In the genomic region with DNA sequence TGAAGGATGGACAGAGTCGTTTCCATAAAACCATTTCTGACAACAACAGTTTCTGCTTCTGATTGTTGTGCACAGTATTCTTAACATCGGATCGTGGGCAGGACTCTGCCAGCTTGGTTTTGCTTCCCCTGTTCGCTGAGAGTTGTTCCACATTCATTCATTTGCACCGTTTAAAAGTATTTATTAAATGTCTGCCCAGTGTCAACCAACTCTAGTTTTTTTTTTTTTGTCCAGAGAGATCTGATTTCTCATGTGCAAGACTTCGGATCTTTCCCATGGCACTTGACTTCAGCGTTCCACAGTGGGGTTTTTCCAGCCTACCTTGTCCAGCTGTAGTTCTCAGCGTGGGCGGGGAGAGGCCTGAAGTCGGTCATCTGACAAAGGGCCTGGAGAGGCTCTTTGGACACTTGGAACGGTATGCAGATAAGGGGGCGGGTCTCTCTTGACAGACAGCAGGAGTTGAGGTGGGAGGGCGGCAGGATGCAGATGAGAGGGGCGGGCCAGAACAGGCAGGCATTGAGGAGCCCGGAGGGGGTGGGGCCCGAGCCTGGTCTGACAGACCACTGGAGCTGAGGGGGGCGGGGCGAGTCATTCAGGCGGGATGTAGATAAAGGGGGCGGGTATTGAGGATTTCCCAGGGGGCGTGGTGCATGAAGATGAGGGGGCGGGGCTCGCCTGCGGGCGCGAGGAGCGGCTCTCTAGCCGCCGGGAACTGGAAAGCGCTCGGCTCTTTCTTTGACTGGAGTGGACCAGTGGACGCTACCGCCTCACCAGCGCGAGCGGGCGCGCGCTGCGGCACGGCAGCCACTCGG, we compare ENCODE assay signal across 8 mouse cellular contexts.
A peak's percentile ranks its signal among the peaks of the same experiment; 100 is the strongest.
DNase-seq lines count a peak whose midpoint lies in the region; ATAC-seq and TF ChIP-seq lines count a peak whose summit lies in the region.

No protein-coding gene starts in this region.

- peak; percentile 71 for TF ChIP-seq POLR2A in CH12.LX (IDR thresholded peaks at IDR 0.05; ENCODE audit: low read depth, low read length)

- peak; percentile 99 for ATAC-seq in heart, embryonic 14.5 days (ENCODE audit: insufficient number of reproducible peaks, insufficient read depth, low FRiP score, low read depth)
- peak; percentile 97 for ATAC-seq in liver, embryonic 12.5 days
- peak; percentile 99 for ATAC-seq in stomach, embryonic 14.5 days (ENCODE audit: insufficient number of reproducible peaks, insufficient read depth, low FRiP score, low read depth)

- H3K4me3 ChIP-seq in CH12.LX (replicated peaks in 1 of 3; ENCODE audit: low read depth in 2 of 3, low read length in 2 of 3, poor library complexity in 1 of 3), result peak overlapping the region; percentile 66 to 77 (median 74)
- peak overlapping the region; percentile 65 for H3K4me3 ChIP-seq in forebrain, embryonic 10.5 days
- peak overlapping the region; percentile 81 to 83 for H3K4me3 ChIP-seq in heart, embryonic 14.5 days (ENCODE audit: control insufficient read depth in 1 of 2, insufficient read depth in 1 of 2, low read depth in 1 of 2, low read length in 2 of 2)
- peak overlapping the region; percentile 75 for H3K4me3 ChIP-seq in liver, embryonic 12.5 days
- peak overlapping the region; percentile 52 for H3K4me3 ChIP-seq in stomach, embryonic 14.5 days (ENCODE audit: low read depth, low read length)

- no peaks in the 10 kb centered on the region for H3K79me2 ChIP-seq in CH12.LX (replicated peaks; ENCODE audit: control insufficient read depth, extremely low read depth, insufficient read depth, poor library complexity, severe bottlenecking)

- H3K36me3 ChIP-seq in CH12.LX (replicated peaks in 1 of 2; ENCODE audit: control insufficient read depth in 1 of 2, insufficient read depth in 1 of 2, low read length in 1 of 2), result no peaks in the 10 kb centered on the region
- H3K36me3 ChIP-seq in forebrain, embryonic 10.5 days (replicated peaks), result no peaks in the 10 kb centered on the region
- H3K36me3 ChIP-seq in heart, embryonic 14.5 days (ENCODE audit: control insufficient read depth, insufficient read depth, low read length), result no peaks in the 10 kb centered on the region
- no peaks in the 10 kb centered on the region for H3K36me3 ChIP-seq in liver, embryonic 12.5 days
- no peaks in the 10 kb centered on the region for H3K36me3 ChIP-seq in stomach, embryonic 14.5 days (ENCODE audit: control insufficient read depth, insufficient read depth, low read length)

- H3K27me3 ChIP-seq in CH12.LX (replicated peaks), result no peaks in the 10 kb centered on the region
- H3K27me3 ChIP-seq in forebrain, embryonic 10.5 days (ENCODE audit: poor library complexity, severe bottlenecking), result peaks cover 8% of the 10 kb centered on the region; the same call in 1 of the 2 replicates
- no peaks in the 10 kb centered on the region for H3K27me3 ChIP-seq in heart, embryonic 14.5 days (ENCODE audit: control insufficient read depth, insufficient read depth, low read length)
- peaks cover 5% of the 10 kb centered on the region; the same call in 1 of the 2 replicates for H3K27me3 ChIP-seq in liver, embryonic 12.5 days (replicated peaks)
- H3K27me3 ChIP-seq in stomach, embryonic 14.5 days (ENCODE audit: control insufficient read depth, insufficient read depth, low read length), result no peaks in the 10 kb centered on the region

- DNase-seq in CH12.LX (ENCODE audit: extremely low read depth), result peak; percentile 99
- DNase-seq in c-Kit-positive CD71-positive TER-119-negative erythroid progenitor cells, embryonic 14.5 days (ENCODE audit: low read depth), result peak; percentile 95
- peak; percentile 100 for DNase-seq in forebrain, embryonic 10.5 days (ENCODE audit: extremely low spot score, low spot score)
- DNase-seq in kidney, postnatal 14 days, result peak; percentile 100
- DNase-seq in natural killer cell, adult 2 months (ENCODE audit: low spot score in 2 of 2), result peak; percentile 74 to 78

- in situ Hi-C loops in CH12.LX (cut with MboI; ENCODE audit: low pct_ligation_motif_present, low pct_unique_long_range_greater_than_20kb, low sequenced_read_pairs), result no loop called here

- no peak for TF ChIP-seq RAD21 in CH12.LX (IDR thresholded peaks at IDR 0.05; ENCODE audit: low read depth, low read length)

- WGBS in forebrain, embryonic 10.5 days, result 5% methylated on average over 42 of the region's 42 CpGs
- WGBS in heart, embryonic 14.5 days, result 5% methylated on average over 38 of the region's 42 CpGs
- WGBS in liver, embryonic 12.5 days (ENCODE audit: insufficient replicate concordance), result 7% methylated on average over 42 of the region's 42 CpGs
- WGBS in stomach, embryonic 14.5 days, result 3% methylated on average over 42 of the region's 42 CpGs

- H3K4me2 ChIP-seq in CH12.LX (ENCODE audit: insufficient read depth, low read depth, poor library complexity, severe bottlenecking), result peak overlapping the region; percentile 98
- peak overlapping the region; percentile 86 for H3K4me2 ChIP-seq in heart, embryonic 14.5 days (ENCODE audit: low read length)
- peak overlapping the region; percentile 100 for H3K4me2 ChIP-seq in liver, embryonic 12.5 days
- peak overlapping the region; percentile 87 for H3K4me2 ChIP-seq in stomach, embryonic 14.5 days (replicated peaks; ENCODE audit: low read depth, low read length)

- no peaks in the 10 kb centered on the region for H3K9me3 ChIP-seq in CH12.LX (replicated peaks; ENCODE audit: low read length)
- no peaks in the 10 kb centered on the region for H3K9me3 ChIP-seq in forebrain, embryonic 10.5 days
- no peaks in the 10 kb centered on the region for H3K9me3 ChIP-seq in heart, embryonic 14.5 days (ENCODE audit: control insufficient read depth, low read length)
- no peaks in the 10 kb centered on the region for H3K9me3 ChIP-seq in liver, embryonic 12.5 days (replicated peaks)
- no peaks in the 10 kb centered on the region for H3K9me3 ChIP-seq in stomach, embryonic 14.5 days (ENCODE audit: control insufficient read depth, low read depth, low read length)

- dilution Hi-C loops in CH12.LX (cut with MboI; ENCODE audit: extremely low pct_ligation_motif_present, extremely low pct_unique_long_range_greater_than_20kb, low sequenced_read_pairs), result no loop called here

- H3K9ac ChIP-seq in CH12.LX (ENCODE audit: insufficient read depth, low read depth), result peak overlapping the region; percentile 61
- H3K9ac ChIP-seq in heart, embryonic 14.5 days (ENCODE audit: low read length), result peak overlapping the region; percentile 92
- H3K9ac ChIP-seq in liver, embryonic 12.5 days, result peak overlapping the region; percentile 88
- peak overlapping the region; percentile 73 for H3K9ac ChIP-seq in stomach, embryonic 14.5 days (replicated peaks; ENCODE audit: low read depth, low read length)

- no peak for TF ChIP-seq EP300 in CH12.LX (IDR thresholded peaks at IDR 0.05; ENCODE audit: low read length)

- no peak for TF ChIP-seq CTCF in CH12.LX (conservative IDR thresholded peaks at IDR 0.05 in 1 of 2, IDR thresholded peaks at IDR 0.05 in 1 of 2; ENCODE audit: low read depth in 2 of 2, low read length in 2 of 2)

- H3K27ac ChIP-seq in CH12.LX (ENCODE audit: insufficient read depth, low read depth), result no peak overlapping the region
- H3K27ac ChIP-seq in forebrain, embryonic 10.5 days, result peak overlapping the region; percentile 96
- H3K27ac ChIP-seq in heart, embryonic 14.5 days (replicated peaks in 1 of 2; ENCODE audit: control insufficient read depth in 1 of 2, insufficient read depth in 1 of 2, low read depth in 2 of 2, low read length in 2 of 2), result peak overlapping the region; percentile 89 to 93
- H3K27ac ChIP-seq in liver, embryonic 12.5 days, result peak overlapping the region; percentile 81
- H3K27ac ChIP-seq in stomach, embryonic 14.5 days (ENCODE audit: low read length), result peak overlapping the region; percentile 88

- peaks cover 3 to 37% of the 10 kb centered on the region in 2 experiments for H3K4me1 ChIP-seq in CH12.LX (ENCODE audit: control insufficient read depth in 1 of 2, insufficient read depth in 2 of 2)
- H3K4me1 ChIP-seq in forebrain, embryonic 10.5 days, result peaks cover 18% of the 10 kb centered on the region
- peaks cover 0 to 10% of the 10 kb centered on the region in 2 experiments; a peak in 2 of 4 replicates for H3K4me1 ChIP-seq in heart, embryonic 14.5 days (ENCODE audit: control insufficient read depth in 2 of 2, insufficient read depth in 2 of 2, low read length in 2 of 2)
- H3K4me1 ChIP-seq in liver, embryonic 12.5 days, result peaks cover 30% of the 10 kb centered on the region
- no peaks in the 10 kb centered on the region for H3K4me1 ChIP-seq in stomach, embryonic 14.5 days (ENCODE audit: control insufficient read depth, insufficient read depth, low read length)

TF ChIP-seq in CH12.LX, 34 proteins besides CTCF, POLR2A, EP300 and RAD21:
- no peak for TF ChIP-seq ZC3H11A (IDR thresholded peaks at IDR 0.05; ENCODE audit: low read depth, low read length)
- TF ChIP-seq MAZ (IDR thresholded peaks at IDR 0.05; ENCODE audit: low read depth, low read length), result peak; percentile 53; the same call in 1 of the 2 replicates
- peak; percentile 22; the same call in 1 of the 2 replicates for TF ChIP-seq SIN3A (IDR thresholded peaks at IDR 0.05; ENCODE audit: low read length)
- TF ChIP-seq ELF1 (IDR thresholded peaks at IDR 0.05; ENCODE audit: low read depth, low read length), result peak; percentile 11; the same call in 1 of the 2 replicates
- peak; percentile 73 for TF ChIP-seq ZNF384 (IDR thresholded peaks at IDR 0.05; ENCODE audit: low read depth, low read length)
- TF ChIP-seq GABPA (IDR thresholded peaks at IDR 0.05; ENCODE audit: insufficient replicate concordance, low read depth, low read length), result no peak
- peak; percentile 27; the same call in 1 of the 2 replicates for TF ChIP-seq CHD2 (IDR thresholded peaks at IDR 0.05; ENCODE audit: low read length)
- 0 out of 2 replicates have a peak, but pooled peaks have one; percentile 5 for TF ChIP-seq BHLHE40 (IDR thresholded peaks at IDR 0.05; ENCODE audit: low read depth, low read length)
- peak; percentile 46; the same call in 1 of the 2 replicates for TF ChIP-seq TCF12 (IDR thresholded peaks at IDR 0.05; ENCODE audit: low read depth, low read length)
- TF ChIP-seq MXI1 (IDR thresholded peaks at IDR 0.05; ENCODE audit: low read depth, low read length), result peak; percentile 49; the same call in 1 of the 2 replicates
- peak; percentile 30; the same call in 1 of the 2 replicates for TF ChIP-seq HCFC1 (IDR thresholded peaks at IDR 0.05; ENCODE audit: low read depth, low read length)
- no peak for TF ChIP-seq CHD1 (IDR thresholded peaks at IDR 0.05; ENCODE audit: low read depth, low read length)
- no peak for TF ChIP-seq ZMIZ1 (IDR thresholded peaks at IDR 0.05; ENCODE audit: low read depth, low read length)
